Mouse (Mus musculus) heart, postnatal 0 days (tissue): Measurements from ENCODE around the gene Plpp3.

Experiments used
- CTCF ChIP-seq: IDR thresholded peaks from 2 replicates; pipeline ENCODE4 v1.5.1; 2016; ENCODE audit warnings: antibody characterized with exemption, control low read depth, low read depth
- EP300 ChIP-seq: IDR thresholded peaks from 2 replicates; pipeline ENCODE4 v1.6.1; 2016; ENCODE audit warnings: antibody characterized with exemption, low read depth

DNA sequence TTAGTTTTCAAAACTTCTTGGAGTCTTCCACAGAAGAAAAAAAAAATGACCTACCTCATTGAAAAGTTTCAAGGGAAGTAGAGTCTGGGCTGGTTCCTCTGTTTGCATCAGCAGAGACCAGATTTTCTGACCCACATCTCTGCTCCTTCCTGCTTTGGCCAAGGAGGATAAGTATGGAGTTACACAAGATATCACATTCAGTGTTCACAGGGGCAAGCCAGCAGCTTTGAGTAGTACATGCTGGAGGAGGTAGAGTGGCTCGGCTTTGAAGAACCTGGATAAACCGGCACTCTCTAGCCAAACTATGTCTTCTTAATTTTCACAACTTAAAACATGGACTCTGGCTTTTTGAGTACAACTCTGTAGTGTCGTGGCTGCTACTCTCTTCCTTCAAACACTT is 3.9 kb upstream of the Plpp3 start:
- TF ChIP-seq EP300 (no peak), CTCF (no peak)
